Mouse (Mus musculus) lung, embryonic 14.5 days (tissue): ENCODE data around the gene Skp1a. TPM values are rescaled to one million over a fixed set of nuclear protein-coding genes. Genes with fewer than 3 reads are reported as not detected.
A peak's percentile ranks its signal among the peaks of the same experiment; 100 is the strongest.
"Not testable (repeated sequence)": the region's sequence is repeated elsewhere in the genome, so short reads cannot be mapped to it uniquely, and the experiment has no call there.

Experiments used
- ATAC-seq: fragments of 200-750 bp; cut with Nextera tagmentation; 2 replicates; pipeline ENCODE4 v1.8.0; 2017; ENCODE audit warnings: mild to moderate bottlenecking, moderate TSS enrichment, moderate library complexity; ENCODE audit not compliant: insufficient read depth
- DNase-seq: peaks from one replicate; pipeline ENCODE4 v3.0.0-alpha.2; 2015
- H3K27ac ChIP-seq: fragments of 300-500 bp; sonication (generic); 2 replicates; pipeline ENCODE4 v1.5.1; 2014; ENCODE audit warnings: low read depth, mild to moderate bottlenecking, moderate library complexity
- H3K27me3 ChIP-seq: fragments of 300-500 bp; sonication (generic); 2 replicates; pipeline ENCODE4 v1.6.1; 2014; ENCODE audit warnings: low read length, control low read depth; ENCODE audit not compliant: insufficient read depth
- H3K36me3 ChIP-seq: fragments of 300-500 bp; sonication (generic); 2 replicates; pipeline ENCODE4 v1.6.1; 2014; ENCODE audit warnings: control low read depth; ENCODE audit not compliant: insufficient read depth
- H3K4me1 ChIP-seq: fragments of 300-500 bp; sonication (generic); 2 replicates; pipeline ENCODE4 v1.6.1; 2014; ENCODE audit warnings: antibody characterized with exemption, control low read depth; ENCODE audit not compliant: insufficient read depth
- H3K4me2 ChIP-seq: fragments of 300-500 bp; sonication (generic); 2 replicates; pipeline ENCODE4 v1.6.1; 2014; ENCODE audit warnings: mild to moderate bottlenecking
- H3K4me3 ChIP-seq: fragments of 300-500 bp; sonication (generic); 2 replicates; pipeline ENCODE4 v1.5.1; 2014; ENCODE audit warnings: low read depth, low read length
- H3K9ac ChIP-seq: fragments of 300-500 bp; sonication (generic); 2 replicates; pipeline ENCODE4 v1.6.1; 2014
- H3K9me3 ChIP-seq: fragments of 300-500 bp; sonication (generic); 2 replicates; pipeline ENCODE4 v1.6.1; 2016; ENCODE audit warnings: low read depth, low read length, control low read depth
- CTCF ChIP-seq: IDR thresholded peaks from 2 replicates; pipeline ENCODE4 v1.5.1; 2016; ENCODE audit warnings: antibody characterized with exemption, low read depth
- WGBS: fragments of 180-500 bp; shearing (Covaris S2); extraction: QIAGEN DNeasy Blood & Tissue Kit; methylation state at CpG from one replicate; pipeline ENCODE4 v1.1.7; 2014; 5-methylcytosine and 5-hydroxymethylcytosine counted together
- polyA plus RNA-seq: library from polyadenylated mRNA; unstranded; fragments of >200 nt; fragmentation: Nextera tagmentation; extraction: Ambion mirVana; gene quantifications from 2 replicates; pipeline ENCODE4 v1.2.1, GENCODE M21; 2014

The Skp1a gene
- 781 and 807 TPM in 2 replicates for polyA plus RNA-seq

GRCm38 (mm10) chr11:52231606-52232541, at the start of gene Skp1a:
Gene Skp1a, plus strand, starts transcription at chr11:52231995.
- peak within 1 kb of the TSS; percentile 94 for H3K4me2 ChIP-seq
- H3K27ac ChIP-seq, result peak within 1 kb of the TSS; percentile 98
- peaks cover 3% of the 10 kb centered on the region for H3K4me1 ChIP-seq
- peak within 1 kb of the TSS; percentile 99 for H3K9ac ChIP-seq
- under 1% methylated on average over 87 of the region's 87 CpGs for WGBS
- peak; percentile 96 for DNase-seq
- peaks cover 11% of the 10 kb centered on the region; the same call in 1 of the 2 replicates for H3K36me3 ChIP-seq
- H3K9me3 ChIP-seq, result no peaks in the 10 kb centered on the region
- no peak for TF ChIP-seq CTCF
- ATAC-seq, result peak; percentile 92
- H3K27me3 ChIP-seq, result no peaks in the 10 kb centered on the region
- peak within 1 kb of the TSS; percentile 99 for H3K4me3 ChIP-seq

DNA sequence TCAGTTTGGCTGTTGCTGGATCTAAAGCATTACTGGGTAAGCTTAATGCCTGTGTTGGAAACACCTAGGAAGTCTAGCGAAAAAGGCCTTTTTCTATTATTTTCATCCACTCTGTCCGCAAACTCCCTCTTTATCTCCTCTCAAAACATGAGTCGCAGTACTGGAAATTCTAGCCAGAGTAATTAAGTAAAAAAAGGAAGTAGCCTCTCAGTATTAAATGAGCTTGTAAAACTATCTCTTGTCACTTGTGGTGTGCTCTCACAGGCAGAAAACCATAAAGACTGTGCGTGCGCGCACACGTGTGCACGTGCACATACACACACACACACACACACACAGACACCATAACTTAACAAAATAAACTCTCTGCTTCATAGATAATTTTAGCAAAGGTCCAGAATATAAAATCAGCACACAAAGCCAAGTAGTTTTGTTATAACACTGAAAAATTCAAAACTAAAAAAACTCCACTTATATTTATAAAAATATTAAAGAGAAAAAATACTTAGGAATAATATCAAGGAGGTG, 35.2 kb upstream of the Skp1a start:
- not testable (repeated sequence) for H3K9ac ChIP-seq, H3K36me3 ChIP-seq, H3K4me1 ChIP-seq, H3K27ac ChIP-seq, H3K27me3 ChIP-seq, H3K9me3 ChIP-seq, H3K4me3 ChIP-seq, DNase-seq, H3K4me2 ChIP-seq, ATAC-seq
- WGBS, result 86% methylated on average over 8 of the region's 8 CpGs

- no peak within 1 kb of the TSS for H3K4me2 ChIP-seq
- ATAC-seq (no peak), DNase-seq (no peak)
- H3K27ac ChIP-seq, result no peak within 1 kb of the TSS
- H3K4me3 ChIP-seq, result no peak within 1 kb of the TSS
- no peak for TF ChIP-seq CTCF
- no peaks in the 10 kb centered on the region for H3K4me1 ChIP-seq
- H3K27me3 ChIP-seq, result no peaks in the 10 kb centered on the region
- H3K9ac ChIP-seq, result no peak within 1 kb of the TSS
- no peaks in the 10 kb centered on the region for H3K9me3 ChIP-seq
- H3K36me3 ChIP-seq, result no peaks in the 10 kb centered on the region
Measured at GRCm38 (mm10) chr11:52213887-52214286, 17.9 kb upstream of the Skp1a start, which contains the start of gene Olfr1371. Gene Olfr1371, minus strand, starts transcription at chr11:52213987.

DNA sequence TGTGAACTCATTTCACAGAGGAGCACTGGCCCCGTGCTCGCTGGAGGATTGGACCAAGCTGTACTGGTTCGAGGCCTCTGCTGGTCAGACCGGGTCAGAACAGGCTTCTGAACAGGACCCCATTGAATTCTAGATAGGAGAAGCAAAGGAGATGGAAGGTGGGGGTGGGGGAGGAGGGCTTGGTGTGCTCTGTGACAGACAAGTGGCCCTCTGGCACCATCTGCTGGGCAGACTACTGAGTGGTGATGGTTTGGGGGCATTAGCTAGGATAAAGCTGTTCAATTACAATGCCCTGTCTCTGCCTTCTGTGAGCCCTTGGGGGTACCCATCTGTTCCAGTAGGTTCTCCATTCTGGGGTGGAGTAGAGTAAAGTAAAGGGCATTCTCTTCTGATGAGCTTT, 11.5 kb upstream of the Skp1a start:
- TF ChIP-seq CTCF, result peak; percentile 83

DNA sequence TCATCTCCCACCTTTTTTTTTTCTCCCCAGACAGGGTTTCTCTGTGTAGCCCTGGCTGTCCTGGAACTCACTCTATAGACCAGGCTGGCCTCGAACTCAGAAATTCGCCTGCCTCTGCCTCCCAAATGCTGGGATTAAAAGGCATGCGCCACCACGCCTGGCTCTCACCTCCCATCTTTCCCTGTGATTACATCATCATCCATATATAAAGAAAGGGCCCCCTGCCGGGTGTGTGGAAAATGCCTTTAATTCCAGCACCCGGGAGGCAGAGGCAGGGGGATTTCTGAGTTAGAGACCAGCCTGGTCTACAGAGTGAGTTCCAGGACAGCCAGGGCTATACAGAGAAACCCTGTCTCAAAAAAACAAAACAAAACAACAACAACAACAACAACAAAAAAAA, 9.9 kb upstream of the Skp1a start:
- DNase-seq, H3K9me3 ChIP-seq, H3K4me3 ChIP-seq, H3K27me3 ChIP-seq, ATAC-seq, H3K27ac ChIP-seq, H3K4me1 ChIP-seq, H3K9ac ChIP-seq, H3K4me2 ChIP-seq, H3K36me3 ChIP-seq: not testable (repeated sequence)
- 90% methylated on average over 6 of the region's 6 CpGs for WGBS

More for the DNA sequence above, 11.5 kb upstream of the Skp1a start:
- 3% methylated on average over 4 of the region's 4 CpGs for WGBS
- ATAC-seq (peak; percentile 38; the same call in 1 of the 2 replicates), DNase-seq (peak; percentile 85)
- Histone ChIP-seq H3K27me3 (no peaks in the 10 kb centered on the region), H3K9ac (no peak overlapping the region), H3K4me3 (no peak overlapping the region), H3K4me2 (peak overlapping the region; percentile 27; the same call in 1 of the 2 replicates), H3K27ac (no peak overlapping the region), H3K4me1 (0 out of 2 replicates have a peak, but pooled peaks cover 3% of the 10 kb centered on the region), H3K9me3 (no peaks in the 10 kb centered on the region), H3K36me3 (no peaks in the 10 kb centered on the region)

DNA sequence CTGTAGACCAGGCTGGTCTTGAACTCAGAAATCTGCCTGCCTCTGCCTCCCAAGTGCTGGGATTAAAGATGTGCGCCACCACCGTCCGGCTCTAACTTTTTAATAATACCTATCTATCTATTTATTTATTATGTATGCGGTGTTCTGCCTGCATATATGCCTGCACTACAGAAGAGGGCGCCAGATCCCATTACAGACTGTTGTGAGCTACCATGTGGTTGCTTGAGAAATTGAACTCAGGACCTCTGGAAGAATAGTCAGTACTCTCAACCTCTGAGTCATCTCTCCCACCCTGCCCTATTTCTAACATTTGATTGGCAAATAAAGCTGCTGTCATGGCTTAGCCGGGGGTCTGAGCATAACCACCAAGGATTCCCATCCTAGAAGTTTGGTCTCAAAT, 8.9 kb upstream of the Skp1a start:
- Histone ChIP-seq H3K27ac (no peak overlapping the region), H3K9me3 (no peaks in the 10 kb centered on the region), H3K4me1 (0 out of 2 replicates have a peak, but pooled peaks cover 3% of the 10 kb centered on the region), H3K27me3 (no peaks in the 10 kb centered on the region), H3K4me2 (no peak overlapping the region), H3K9ac (no peak overlapping the region), H3K4me3 (no peak overlapping the region), H3K36me3 (no peaks in the 10 kb centered on the region)
- no peak for ATAC-seq
- 69% methylated on average over 6 of the region's 6 CpGs for WGBS
- TF ChIP-seq CTCF, result peak; percentile 39
- DNase-seq, result no peak

DNA sequence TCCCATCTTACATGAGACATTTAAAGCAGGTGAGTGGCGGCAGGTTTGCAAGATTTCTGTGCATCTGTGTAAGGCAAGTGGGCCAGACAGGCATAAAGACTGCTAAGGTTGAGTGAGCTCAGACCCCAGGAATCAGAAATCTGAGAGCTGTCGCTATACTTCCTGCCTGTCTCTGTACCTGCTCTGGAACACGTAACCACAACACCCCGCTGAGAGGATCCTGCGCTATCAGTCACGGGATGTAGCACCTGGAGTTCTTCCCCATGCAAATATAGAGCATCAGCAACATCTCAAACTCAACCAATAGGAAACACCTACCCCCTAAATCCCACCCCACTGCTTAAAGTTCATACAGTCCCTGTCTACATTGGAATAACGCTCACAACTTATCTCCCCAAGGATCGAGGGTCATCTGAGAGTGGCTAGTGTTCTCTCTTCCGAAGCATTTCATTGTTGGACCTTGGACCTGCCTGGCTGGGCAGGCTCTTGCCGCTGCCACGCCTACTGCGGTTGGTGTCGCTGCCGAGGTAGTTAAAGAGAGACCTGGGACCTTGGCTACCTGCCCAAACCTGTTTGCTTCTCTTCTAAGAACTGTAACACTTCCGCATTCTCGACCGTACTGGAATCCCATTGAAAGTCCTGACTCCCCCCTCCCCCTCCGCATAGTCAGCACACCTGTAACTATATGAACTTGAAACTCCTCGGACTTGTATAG, 7.7 kb upstream of the Skp1a start:
- ATAC-seq (peak; percentile 62; the same call in 1 of the 2 replicates), DNase-seq (peak; percentile 87)
- WGBS, result 11% methylated on average over 19 of the region's 19 CpGs
- Histone ChIP-seq H3K9me3 (no peaks in the 10 kb centered on the region), H3K9ac (no peak overlapping the region), H3K4me3 (0 out of 2 replicates have a peak overlapping the region, but pooled peaks have one; percentile 8), H3K4me1 (0 out of 2 replicates have a peak, but pooled peaks cover 3% of the 10 kb centered on the region), H3K36me3 (no peaks in the 10 kb centered on the region), H3K27me3 (no peaks in the 10 kb centered on the region), H3K4me2 (peak overlapping the region; percentile 50), H3K27ac (peak overlapping the region; percentile 37)
- no peak for TF ChIP-seq CTCF
